Mouse (Mus musculus) left cerebral cortex, adult 11 months (tissue): ENCODE measurements at regions not wholly inside any gene's neighbourhood (a gene's known extent, or its start where the extent isn't known, plus 50 kb on each side); places are given as distances from the start of the nearest gene placed in this dataset.

ENCODE experiments used
- DNase-seq: peaks from one replicate; pipeline ENCODE4 v3.0.0; 2022; ENCODE audit warnings: low spot score

DNA sequence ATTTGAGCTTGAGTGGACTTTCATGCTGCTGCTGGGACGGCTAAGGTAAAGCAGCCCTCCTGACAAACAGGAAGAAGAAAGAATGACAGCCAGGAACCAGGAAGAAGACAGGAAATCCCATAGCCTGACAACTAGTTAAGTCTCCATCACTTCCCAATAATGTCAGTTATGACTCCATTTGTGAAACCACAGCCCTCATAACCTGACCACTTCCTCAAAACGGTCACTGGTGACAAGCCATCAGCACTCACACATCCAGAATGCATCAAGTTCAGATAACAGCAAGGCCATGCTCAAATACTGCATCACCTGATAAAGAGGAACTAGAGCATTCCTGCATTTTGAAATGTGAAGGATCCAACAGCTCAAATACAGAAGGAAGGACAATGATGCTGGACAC lies 288.3 kb downstream of the Zfp706 start:
- DNase-seq = no peak

DNA sequence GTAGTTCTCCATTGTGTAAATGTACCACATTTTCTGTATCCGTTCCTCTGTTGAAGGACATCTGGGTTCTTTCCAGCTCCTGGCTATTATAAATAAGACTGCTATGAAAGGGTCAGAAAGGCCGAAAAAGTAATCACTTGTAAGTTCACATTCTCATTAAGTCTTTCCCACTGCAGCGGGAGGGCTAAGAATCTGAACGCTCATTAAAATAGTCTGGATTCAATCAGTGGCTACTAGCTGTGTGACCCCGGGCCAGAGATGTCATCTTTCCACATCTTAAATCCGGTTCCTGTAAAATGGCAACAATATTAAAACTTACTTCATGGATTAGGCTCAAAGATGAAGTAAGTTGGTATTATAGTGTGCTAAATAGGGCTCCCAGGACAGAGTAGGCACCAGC lies 289.7 kb downstream of the Zfp706 start:
- no peak for DNase-seq

DNA sequence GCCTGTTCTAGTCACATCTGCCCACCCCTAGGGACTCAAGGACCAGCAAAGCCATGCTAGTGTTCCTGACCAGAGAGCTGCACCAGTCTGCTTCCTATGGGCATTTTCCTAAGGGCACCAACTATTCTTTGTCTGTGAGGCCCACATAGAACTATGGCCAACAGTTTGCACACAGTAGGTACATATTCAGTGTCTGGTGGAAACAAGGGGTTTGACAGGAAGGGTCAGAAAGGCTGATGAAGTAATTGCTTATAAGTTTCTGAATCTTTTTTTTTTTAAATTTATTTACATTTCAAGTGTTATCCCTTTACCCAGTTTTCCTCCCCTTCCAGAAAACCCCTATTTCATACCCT lies 290.9 kb downstream of the Zfp706 start:
- DNase-seq = no peak

DNA sequence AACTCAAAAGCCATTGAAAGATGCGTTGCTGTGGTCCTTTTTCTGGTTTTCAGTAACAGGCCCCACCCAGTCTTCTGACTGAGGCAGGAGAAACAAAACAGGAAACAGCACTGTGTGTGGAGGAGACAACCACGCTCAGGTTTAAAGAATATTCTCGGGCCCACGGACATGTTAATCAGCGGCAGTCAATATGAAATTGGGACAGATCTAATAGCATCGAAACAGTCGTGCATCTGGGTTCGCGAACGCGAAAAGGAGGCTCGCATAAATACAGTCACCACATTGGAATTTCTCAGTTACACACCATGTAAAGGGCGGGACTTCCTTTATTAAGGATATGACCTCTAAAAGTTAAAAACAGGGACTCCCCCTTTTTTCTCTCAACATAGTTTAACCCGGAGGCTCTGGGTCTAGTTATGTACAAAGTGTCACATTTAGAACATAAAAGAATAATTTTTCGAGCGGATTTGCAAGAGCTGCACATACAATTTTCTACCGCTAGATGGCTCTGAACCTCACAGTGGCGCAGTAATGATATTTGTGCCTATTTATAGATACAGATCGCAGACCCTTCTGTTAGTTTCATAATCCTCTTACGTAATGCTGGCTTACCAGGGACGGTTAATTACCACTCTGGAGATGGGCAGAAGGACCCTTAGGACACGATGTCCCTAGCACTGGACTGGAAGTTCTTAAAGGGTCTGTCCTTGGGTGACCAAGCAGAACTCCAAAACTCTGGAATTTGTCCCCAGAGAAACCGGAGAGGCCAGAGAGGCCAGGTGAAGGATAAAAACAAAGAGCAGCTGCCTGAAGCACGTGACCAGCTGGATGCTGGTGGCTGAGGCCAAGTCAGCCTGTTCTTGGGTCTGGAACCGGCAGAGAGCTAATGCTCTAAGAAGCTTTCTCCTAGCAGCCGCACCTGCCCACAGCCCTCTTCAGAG lies 291.6 kb downstream of the Zfp706 start:
- peak; percentile 78 for DNase-seq

DNA sequence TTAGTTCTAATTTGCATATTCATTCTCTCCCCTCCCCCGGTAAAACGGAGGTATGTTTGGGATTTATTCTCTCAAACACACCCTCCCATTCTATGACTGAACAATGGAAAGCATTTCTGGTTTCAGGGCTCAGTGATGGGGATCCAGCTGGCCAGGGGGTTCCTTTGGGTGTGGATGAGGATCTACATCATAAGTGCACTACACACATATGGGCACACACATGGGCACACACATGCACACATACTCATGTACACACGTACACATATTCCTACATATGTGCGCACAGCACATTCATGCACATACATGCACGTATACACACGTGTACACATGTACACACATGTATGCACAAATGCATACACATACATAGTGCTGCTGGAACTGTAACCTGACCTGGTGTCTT lies 292.4 kb downstream of the Zfp706 start:
- DNase-seq = no peak

DNA sequence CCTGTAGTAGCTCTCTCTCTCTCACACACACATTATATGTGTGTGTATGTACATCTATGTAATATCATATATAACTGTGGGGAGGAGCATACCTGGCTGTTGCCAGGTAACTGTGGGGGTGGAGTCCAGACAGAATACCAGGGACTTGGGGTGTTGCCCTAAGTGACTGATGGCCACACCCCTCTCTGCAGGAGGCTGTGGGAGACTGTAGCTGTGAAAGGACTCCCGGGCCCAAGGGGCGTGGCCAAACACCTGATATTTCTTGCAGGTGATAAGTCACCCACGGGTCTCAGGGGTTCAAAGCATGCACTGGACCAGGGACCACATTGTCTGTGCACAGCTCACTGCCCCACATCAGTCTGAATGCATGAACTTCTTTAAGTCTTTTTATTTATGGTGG lies 297.8 kb downstream of the Zfp706 start:
- DNase-seq = no peak

DNA sequence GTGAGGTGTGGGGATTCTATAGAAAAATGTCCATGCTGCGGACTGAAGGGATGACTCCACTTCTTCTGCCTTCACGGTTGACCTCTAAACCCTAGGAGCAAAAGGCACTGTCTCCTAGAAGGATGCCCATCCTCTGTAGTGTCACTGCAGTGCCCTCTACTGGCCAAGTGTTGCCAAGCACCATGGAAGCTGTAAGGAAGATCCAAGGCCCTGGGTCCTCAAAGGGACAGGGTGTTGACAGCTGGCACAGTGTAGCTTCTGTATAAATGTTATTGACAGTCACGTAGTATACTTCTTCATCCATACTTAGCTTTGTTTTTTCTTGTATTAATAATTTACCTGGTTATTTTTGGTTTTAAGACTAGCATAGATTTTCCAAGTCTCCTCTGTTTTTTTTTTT lies 299.1 kb downstream of the Zfp706 start:
- peak; percentile 46 for DNase-seq

DNA sequence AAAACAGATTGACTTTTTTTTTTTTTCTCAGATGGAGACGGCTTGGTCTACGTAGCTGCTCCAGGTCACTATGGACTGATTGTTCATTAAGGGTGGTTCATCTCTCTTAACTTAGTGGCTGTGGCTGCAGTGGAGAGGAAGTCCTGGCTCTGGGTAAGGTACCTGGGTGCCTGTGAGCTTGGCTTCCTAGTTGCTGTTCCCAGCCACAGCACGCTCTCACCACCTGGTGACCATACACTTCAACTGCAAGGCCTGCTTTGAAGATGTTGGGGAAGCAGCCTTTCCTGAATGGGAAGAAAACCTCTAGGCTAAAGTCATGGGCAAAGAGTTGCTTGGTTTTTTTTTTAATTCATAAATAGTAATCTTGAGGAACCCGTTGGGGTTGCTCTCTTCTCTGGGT lies 301.6 kb downstream of the Zfp706 start:
- DNase-seq = no peak

DNA sequence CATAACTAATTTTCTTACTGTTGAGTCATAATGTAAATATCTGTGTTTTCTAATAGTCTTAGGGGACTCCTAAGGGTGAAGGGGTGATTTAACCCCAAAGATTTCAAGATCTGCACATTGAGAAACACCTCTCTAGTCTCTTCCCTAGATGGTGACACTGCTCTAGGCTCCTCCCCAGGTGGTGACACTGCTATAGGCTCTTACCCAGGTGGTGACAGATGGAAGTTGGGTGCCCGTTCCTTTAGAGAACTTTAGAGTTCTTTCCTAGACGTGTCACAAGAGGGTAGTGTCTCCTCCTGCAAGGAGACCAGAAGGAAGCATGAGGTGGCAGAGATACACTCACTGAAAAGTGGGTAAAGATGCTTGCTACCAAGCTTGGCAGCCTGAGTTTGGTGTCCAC lies 302.2 kb downstream of the Zfp706 start:
- DNase-seq = no peak

DNA sequence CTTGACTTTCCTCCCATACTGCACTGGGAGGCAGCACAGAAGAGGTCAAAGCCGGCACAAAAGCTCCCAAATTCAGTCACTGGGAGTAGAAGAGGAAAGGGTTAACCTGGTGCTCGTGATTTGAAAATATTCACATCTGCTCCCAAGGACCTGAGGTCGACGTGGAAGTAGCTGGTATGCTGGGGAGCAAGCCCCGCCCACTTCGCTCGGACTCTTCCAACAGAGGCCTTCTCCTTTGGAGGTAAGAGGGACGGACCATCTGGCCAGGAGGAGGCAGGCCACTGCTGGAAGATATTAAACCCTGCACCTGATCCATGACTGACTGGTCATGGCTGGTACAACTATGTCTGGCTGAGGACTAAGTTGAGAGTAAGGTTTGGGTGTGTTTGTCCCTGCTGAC lies 305.7 kb downstream of the Zfp706 start:
- DNase-seq = no peak

DNA sequence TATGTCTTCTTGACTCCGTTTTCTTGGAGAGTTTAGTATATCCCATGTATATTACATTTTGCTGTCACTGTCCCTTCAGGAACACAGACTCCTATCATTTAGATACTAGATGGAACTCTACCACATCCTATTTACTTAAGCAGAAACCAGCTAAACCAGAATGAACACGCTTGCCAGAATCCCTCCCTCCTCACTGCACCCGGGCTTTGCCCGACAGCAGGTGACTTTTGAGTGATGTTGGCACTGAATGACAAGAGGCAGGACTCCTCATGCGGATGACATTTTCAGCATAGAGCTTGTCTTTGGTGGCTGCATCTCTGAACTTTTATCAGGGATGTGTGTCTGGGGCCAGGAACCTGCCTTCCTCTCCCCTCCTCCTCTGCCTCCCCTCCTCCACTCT lies 307.4 kb downstream of the Zfp706 start:
- DNase-seq = no peak

DNA sequence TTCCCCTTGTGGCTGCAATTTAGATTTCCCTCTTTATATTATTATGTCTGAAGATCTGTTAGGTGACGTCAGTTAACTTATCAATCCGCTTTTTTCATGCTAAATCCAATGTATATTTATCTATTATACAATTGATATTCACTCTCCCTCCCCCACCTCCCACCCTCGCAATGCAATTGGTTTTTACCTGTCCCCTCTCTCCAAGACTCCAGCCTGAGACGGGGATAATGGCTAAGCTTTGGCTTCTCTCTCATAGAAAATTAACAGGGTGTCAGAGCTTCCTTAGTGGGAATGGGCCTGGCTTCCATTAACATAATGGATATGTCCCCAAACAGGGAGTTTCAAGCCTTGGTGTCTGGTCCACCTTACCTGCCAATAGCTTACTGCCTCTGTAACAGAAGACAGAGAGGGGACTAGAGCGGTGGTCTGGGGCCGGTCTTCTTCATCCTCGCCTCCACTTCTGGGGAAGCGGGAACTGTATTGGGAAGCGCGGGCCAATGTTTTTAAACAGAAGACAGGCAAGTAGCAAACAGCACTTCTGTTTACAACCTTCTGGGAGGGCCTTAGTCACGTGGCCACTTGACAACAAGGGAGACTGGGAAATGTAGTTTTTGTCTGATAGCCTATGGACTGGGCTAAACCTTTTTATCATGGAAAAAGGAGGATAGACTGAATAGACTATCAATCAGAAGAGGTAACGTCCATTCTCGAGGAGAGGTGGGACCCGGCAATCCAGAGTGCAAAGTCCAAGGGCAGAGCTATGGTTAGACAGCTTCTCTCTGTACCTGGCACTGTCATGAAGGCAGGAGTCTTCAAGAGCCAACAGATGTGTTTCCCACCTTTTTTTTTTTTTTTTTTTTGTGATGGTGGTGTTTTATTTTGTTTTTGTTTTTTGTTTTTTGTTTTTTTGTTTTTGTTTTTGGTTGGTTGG lies 312.1 kb downstream of the Zfp706 start:
- DNase-seq = no peak

DNA sequence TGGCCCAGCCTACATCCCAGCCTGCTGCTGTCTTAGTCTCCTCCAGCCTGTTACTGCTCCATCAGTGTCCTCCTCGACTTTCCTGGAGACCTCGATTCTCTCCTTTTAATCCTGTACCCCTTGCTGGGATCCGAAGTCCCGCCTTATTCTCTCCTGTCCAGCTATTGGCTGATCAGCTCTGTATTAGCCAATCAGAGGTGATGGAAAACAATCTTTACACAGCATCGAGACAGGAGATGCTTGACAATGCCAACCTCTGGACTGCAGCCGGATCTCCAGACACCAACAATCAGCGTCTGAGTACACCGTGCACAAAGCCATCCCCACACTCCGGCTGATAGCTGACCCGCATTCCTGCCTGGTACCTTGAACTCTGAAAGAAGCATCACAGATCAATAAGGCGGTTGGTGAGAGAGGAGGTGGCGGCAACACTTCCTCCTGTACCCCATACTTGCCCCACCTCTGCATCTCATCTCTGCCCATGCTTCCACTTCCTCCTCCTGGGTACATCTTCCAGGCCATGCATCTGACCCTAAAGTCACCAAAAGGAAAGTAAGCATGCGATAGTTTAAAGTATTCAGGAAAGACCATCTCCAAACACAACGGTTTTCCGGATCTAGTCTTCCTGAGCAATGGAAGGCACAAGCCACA lies 316.4 kb downstream of the Zfp706 start:
- no peak for DNase-seq

DNA sequence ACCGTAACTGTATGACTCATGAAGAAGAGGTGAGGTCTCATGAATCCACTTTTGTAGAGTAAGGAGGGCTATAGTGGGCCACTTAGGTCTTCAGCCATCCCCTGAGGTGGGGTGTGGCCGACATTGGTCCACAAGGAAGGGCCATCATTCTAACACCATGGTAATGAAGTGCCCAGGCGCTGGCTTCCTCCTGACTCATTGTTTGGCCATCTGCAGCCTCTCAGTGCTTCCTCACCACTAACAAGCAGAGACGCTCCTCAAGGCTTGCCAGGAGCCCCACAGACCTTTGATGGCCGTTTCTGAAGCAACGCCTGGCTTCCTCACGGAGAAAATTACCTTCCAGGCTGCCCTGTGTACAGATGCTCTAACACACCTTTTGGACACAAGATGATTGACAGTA lies 317.7 kb downstream of the Zfp706 start:
- DNase-seq = no peak

DNA sequence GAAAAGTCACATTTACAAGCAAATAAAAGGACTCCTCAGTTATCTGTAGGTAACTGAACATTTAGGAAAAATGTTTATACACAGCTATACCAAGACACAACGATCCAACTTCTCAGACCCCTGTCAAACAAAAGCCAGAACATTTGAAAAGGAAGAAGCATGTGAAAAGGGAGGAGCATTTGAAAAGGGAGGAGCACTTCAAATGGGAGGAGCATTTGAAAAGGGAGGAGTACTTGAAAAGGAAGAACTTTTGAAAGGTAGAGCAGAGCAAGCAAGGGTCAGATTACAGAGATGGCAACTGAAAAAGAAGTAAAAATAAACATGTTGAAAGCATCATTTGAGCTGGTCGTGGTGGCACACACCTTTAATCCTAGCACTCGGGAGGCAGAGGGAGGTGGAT lies 318.3 kb downstream of the Zfp706 start:
- no peak for DNase-seq

DNA sequence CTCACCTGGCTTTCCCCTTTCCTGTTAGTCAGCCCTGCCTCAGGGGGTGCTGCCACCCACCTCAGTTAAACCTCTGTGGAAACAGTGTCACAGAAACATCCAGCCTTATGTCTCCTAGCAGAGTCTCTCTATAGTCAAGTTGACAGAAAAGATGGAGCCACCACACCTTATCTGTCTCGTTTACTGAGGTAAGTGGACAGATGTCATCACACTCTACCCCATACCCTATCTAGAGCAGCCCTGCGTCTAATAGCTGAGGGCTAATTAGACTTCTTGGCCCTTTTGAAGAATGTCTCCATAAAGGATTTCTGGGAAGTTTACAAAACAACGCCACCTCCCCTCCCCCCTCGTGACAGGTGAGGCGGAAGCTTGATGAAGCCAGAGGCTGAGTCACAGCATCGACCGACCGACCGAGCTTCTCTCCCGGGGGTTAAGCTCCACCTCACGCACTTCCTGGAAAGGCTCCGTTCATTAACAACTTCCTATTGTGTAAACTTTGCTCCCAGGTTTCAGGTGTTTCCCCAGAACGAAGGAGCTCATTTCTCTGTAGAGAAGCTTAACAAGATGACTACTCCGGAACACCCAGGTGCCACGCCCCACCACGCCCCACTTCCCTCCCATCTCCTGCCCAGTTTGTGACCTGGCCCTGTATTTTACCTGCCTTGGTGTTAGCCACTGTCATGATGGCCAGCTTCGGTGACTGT lies 319.4 kb downstream of the Zfp706 start:
- DNase-seq = no peak

DNA sequence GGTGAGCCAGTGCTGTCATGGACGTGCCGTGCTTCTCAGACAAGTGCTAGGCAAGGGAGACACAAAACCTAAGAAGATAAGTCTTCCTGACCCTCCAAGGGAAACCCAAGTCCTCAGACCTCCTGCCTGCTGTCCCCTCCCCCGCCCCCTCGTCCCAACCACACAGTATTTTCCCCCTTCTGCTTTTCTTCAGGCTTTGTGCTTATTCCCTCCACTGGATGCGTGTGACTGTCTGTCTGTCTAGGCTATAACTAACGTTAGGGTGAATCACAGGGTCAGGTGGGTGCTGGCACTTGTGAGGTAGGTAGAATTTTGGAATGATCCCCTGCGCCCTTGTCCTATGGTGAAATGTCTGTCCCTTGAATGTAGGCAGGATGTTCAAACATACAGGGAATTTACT lies 322.9 kb downstream of the Zfp706 start:
- no peak for DNase-seq

DNA sequence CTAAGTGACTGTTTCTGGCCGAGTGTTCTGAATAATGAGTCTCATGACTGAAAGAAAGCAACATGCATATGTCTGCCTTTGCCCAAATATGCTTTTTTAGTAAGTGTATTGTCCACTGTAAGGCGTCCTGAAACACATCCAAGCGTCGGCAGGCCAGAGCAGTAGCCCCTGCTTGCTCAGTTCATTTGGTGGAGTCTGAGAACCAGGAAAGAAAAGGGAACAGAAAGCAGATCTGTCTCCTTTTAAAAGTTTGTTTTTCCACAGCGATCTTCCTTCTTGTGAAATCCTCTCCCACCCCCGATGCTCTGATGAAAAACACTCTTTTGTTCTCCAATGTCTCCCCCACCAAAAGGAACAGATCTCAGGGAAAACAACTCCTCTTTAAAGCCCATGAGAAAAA lies 324.7 kb downstream of the Zfp706 start:
- no peak for DNase-seq

DNA sequence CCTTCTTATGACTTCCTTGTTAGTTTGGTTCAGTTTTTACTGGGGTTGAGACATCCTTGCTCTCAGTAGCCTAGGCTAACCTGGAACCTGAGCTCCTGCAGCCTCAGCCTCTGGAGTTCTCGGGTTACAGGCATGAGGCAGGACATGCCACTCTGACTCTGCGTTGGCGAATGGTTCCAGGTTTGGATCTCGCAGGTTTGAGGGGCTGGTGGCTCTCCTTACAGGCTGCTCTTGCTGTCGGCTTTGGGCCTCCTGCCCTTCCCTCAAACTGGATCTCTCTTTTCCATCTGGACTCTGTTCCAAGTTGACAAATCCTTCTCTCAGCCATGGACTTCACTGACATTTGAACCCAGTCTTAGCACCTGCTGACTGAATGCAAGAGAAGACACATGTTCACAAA lies 325.4 kb downstream of the Zfp706 start:
- no peak for DNase-seq

DNA sequence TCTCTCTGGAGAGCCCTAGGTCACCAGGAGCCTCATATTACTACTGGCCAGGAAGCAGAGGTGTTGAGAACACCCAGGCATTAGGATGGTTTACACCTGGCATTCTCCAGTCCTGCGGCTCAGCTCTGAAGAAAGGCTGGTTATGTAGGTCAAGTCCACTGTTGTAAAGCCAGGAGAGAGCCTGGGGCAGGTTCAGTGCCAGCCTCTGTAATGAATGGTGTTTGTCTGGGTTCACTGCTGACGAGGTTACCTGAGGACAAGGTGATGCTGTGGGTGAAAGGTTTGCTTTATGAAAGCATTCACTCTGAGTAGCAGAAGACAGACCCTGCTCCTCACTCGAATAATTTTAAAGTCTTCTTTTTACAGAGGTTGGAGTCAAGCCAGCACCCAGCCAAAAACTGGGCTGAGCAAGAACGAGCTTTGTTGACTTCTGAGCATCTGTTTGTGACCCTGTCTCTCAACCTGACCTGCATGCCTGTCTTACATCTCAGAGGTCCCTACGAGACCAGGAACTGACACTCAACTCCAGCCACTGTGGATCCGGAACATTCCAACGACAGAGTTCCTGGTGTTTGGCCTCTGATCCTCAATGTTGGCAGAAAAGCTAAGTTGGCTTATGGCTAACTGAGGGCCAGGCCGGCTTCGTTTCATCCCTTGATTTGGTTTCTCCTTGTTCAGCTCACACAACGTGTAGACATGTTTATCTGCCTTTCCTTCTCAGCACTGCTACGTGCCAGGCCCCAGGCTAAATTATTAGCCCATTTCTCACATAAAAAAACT lies 327.0 kb downstream of the Zfp706 start:
- DNase-seq = no peak

DNA sequence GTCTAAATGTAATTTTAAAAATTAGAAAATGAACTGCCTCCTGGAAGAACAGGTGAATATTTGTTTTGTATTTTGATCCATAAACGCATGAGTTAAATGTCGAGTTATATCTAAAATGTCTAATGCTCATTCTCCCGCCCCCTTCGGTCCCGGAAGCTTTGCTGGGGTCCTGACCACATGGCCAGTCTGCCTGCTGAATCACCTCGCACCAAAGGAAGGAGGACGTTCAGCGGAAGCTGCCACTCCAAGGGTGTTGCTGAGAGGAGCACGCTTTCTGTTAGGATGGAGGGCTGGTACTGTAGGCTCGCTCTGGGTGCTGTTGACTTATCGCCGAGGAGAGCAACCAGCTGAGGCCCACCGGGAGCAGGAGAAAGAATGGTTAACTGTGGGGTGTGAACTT lies 328.0 kb downstream of the Zfp706 start:
- no peak for DNase-seq
